In genomic region chr2:166399140-166399830, GRCm38 (mm10) we compare ENCODE assay signal across 8 mouse cellular contexts.
A peak's percentile ranks its signal among the peaks of the same experiment; 100 is the strongest.
DNase-seq lines count a peak whose midpoint lies in the region; ATAC-seq lines count a peak whose summit lies in the region.

No protein-coding gene starts in this region.

- no peak for DNase-seq in lung, postnatal 25 days (ENCODE audit: low spot score)
- peak; percentile 58 for DNase-seq in brain, adult 2 months (ENCODE audit: low read depth, low spot score)
- peak; percentile 32 for DNase-seq in heart, postnatal 25 days (ENCODE audit: low spot score)
- peak; percentile 42 for DNase-seq in liver, embryonic 11.5 days (ENCODE audit: low spot score)
- no peak for DNase-seq in thymus, postnatal 25 days
- DNase-seq in gastrocnemius, adult 8-10 months (ENCODE audit: low spot score in 2 of 2) = no peak

- H3K4me2 ChIP-seq in lung, embryonic 15.5 days = no peak overlapping the region
- H3K4me2 ChIP-seq in liver, embryonic 11.5 days = no peak overlapping the region

- H3K9ac ChIP-seq in lung, embryonic 15.5 days = no peak overlapping the region
- H3K9ac ChIP-seq in liver, embryonic 11.5 days (ENCODE audit: low read depth, low read length) = no peak overlapping the region

- H3K27me3 ChIP-seq in lung, embryonic 15.5 days = no peaks in the 10 kb centered on the region; the same call in none of the 2 replicates
- H3K27me3 ChIP-seq in liver, embryonic 11.5 days (replicated peaks; ENCODE audit: control insufficient read depth, insufficient read depth, low read length) = no peaks in the 10 kb centered on the region

- H3K4me3 ChIP-seq in lung, embryonic 15.5 days = no peak overlapping the region
- no peak overlapping the region for H3K4me3 ChIP-seq in liver, embryonic 11.5 days (ENCODE audit: low read depth, low read length)

- WGBS in lung, embryonic 15.5 days = 8% methylated on average over 6 of the region's 6 CpGs
- 25% methylated on average over 6 of the region's 6 CpGs for WGBS in liver, embryonic 11.5 days

- H3K36me3 ChIP-seq in lung, embryonic 15.5 days = no peaks in the 10 kb centered on the region
- H3K36me3 ChIP-seq in liver, embryonic 11.5 days (ENCODE audit: control insufficient read depth, insufficient read depth, low read length) = no peaks in the 10 kb centered on the region

- H3K9me3 ChIP-seq in lung, embryonic 15.5 days = no peaks in the 10 kb centered on the region
- no peaks in the 10 kb centered on the region for H3K9me3 ChIP-seq in liver, embryonic 11.5 days (ENCODE audit: control insufficient read depth, low read length)

- intact Hi-C loops in heart, postnatal 25 days (cut with DNase I) = no loop called here

- peaks cover 17% of the 10 kb centered on the region for H3K4me1 ChIP-seq in lung, embryonic 15.5 days
- H3K4me1 ChIP-seq in liver, embryonic 11.5 days (replicated peaks; ENCODE audit: control insufficient read depth, insufficient read depth, low read length) = peaks cover 14% of the 10 kb centered on the region

- no peak for ATAC-seq in lung, embryonic 15.5 days (ENCODE audit: borderline replicate concordance, extremely low read depth, low FRiP score, low TSS enrichment)
- peak; percentile 54; the same call in 1 of the 2 replicates for ATAC-seq in liver, embryonic 11.5 days (replicated peaks; ENCODE audit: low FRiP score)
- ATAC-seq in activated CD4-positive, CD25-positive, alpha-beta regulatory T cell, adult 4 months = no peak

- H3K27ac ChIP-seq in lung, embryonic 15.5 days = peak overlapping the region; percentile 29
- 0 out of 2 replicates have a peak overlapping the region, but pooled peaks have one; percentile 32 for H3K27ac ChIP-seq in liver, embryonic 11.5 days (ENCODE audit: low read depth, low read length)

Comparison
In these comparisons a context has a peak if more than half of its experiments do, and no peak if none do; other contexts are left out.
1. DNase-seq: peak in brain, adult 2 months (single experiment), heart, postnatal 25 days (single experiment) and liver, embryonic 11.5 days (single experiment); none in lung, postnatal 25 days (single experiment), thymus, postnatal 25 days (single experiment) and gastrocnemius, adult 8-10 months (0 of 2).